Mouse (Mus musculus) CH12F3 (cell line): ENCODE measurements around the gene Clec18a.
"Not testable (repeated sequence)": the region's sequence is repeated elsewhere in the genome, so short reads cannot be mapped to it uniquely, and the experiment has no call there.

Experiments
- in situ Hi-C: fragments of 300-500 bp; cut with MboI; formaldehyde crosslinking; loops from 2 replicates; pipeline ENCODE4 v1.14.3; 2020; ENCODE audit warnings: low sequenced_read_pairs

Clec18a gene

DNA sequence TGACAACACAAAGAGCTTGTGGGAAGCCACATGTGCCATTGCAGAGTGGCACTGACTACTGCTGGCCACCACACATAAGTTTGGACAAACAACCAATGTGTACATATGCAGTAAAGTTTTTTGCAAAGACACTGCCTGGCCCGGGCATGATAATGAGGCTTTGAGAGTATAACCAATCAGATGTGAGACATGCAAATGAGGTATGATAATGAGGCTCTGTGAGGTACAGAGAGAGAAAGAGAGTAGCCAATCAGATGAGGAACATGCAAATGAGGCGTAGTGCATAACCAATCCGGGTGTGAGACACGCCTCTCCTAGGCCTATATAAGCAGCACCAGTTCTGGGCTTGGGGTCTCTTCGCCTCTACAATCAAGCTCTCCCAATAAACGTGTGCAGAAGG is at the start of gene Clec18a:
TSS of gene Clec18a (minus strand) at position 101 of the 400 bp plus-strand sequence.
- in situ Hi-C loops, result not testable (repeated sequence)

DNA sequence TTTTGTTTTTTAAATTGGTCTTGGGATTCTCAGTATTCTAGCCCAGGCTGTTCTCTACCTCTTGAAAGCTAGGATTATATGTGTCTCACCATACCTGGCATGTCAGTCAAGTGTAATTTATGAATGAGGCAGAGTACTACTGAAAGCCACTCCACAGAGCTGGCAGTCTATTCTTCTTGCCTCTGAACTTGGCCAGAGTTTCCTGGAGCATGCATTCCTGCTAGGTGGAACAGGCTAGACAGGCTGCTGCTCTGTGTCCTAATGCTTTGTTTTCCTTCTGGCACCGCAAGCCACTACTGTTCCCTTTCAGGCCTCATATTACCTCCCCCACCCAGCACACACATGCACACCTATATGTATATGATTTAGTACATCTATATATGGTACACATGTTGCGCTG is 38.5 kb upstream of the Clec18a start:
- in situ Hi-C loops, result no loop called here

DNA sequence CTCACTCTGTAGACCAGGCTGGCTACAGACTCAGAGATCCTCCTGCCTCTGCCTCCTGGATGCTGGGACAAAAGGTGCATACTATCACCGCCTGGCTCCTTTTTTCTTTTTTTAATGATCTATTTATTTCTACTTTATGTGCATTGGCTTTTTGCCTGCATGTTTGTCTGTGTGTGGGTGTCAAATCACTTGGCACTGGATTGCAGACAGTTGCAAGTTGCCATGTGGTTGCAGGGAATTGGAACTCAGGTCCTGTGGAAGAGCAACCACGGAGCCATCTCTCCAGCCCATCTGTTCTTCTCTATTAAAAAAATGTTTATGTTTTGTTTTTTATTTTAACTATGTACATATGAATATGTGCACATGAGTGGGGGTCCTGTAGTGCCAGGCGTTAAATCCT is 27.3 kb upstream of the Clec18a start:
- in situ Hi-C loops, result no loop called here

DNA sequence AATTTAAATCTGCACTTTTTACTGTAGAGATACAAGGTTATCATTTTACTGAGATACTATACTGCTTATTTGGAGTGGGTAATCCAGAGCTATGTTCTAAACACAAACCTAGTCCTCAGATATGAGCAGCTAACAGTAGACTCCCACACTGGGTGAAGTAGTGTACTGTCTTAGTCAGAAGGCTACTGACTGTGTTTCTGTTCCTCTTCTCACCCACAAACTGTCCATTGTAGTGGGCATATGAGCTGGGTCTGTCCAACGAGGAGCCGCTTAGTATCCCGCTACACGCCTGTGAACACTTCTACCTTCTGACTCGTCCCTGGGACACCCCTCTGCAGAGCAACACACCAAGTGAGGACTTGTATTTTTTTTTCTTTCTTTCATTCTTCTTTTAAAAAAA is 22.7 kb upstream of the Clec18a start:
- in situ Hi-C loops, result no loop called here

DNA sequence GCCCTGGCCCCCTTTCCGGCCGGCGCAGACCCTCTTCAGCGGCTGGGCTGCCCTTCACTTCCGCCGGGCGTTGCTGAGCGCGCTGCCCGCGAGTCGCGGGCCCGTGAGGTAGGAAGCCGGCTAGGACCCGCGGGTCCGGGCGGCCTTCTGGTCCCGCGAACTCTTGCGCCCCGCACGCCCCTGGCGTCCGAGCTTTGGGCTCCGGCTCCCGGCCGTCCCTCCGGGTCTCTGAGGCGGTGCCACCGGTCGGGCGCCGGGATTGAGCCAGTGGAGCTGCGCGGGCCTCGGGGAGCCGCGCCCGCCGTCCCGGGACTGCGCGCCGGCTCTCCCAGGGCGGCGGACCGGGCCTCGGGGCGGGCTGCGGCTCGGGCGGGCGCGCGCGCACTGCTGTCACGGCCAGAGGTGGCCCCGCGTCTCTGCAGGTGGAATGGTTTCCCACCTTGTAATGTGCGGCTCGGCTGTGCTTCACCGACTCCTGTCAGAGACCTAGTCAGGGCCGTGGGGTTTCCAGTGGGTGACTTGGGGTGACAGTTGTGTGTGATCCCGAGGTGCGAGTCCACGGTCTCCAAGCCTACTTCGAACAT is 2.6 kb upstream of the Clec18a start:
- in situ Hi-C loops, result not testable (repeated sequence)

DNA sequence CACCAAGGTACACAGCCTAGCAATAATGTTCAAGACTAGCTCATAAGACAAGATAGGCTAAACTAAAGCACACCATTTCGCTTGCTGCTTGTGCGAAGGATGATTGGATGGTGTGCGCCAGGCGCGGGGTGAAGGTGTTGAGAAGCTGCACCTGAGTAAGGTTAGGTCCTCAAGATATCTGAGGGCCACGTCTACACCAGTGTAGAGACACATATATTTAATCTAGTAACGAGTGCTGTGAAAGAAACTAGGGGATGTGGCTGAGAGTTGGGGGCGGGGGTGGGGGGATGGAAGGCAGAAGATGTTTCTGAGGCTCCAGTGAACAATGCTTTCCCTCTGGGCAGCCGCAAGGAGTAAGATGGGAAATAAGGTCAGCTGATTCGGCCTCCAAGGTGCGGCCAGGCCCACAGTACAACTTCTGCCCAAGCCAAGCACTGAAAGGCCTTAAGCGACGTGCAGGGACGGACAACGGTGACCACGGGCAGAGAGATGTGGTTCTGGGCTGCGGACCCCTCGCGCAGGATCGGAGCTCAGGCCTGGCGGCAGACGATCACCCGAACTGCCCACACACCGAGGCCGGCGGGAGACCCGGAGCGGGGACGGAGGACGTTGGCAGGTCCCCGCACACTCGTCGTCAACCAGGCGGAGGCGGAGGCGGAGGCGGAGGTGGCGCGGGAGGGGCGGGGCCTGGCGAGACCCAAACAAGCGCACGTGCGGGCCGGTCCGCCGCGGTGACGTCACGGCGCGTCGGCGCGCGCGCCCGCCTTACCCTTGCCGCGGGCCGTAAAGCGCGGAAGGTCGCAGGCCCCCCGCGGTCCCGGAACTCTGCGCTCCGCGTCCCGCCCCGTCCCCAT is 1.9 kb upstream of the Clec18a start, which contains the start of gene Pdpr:
TSS of gene Pdpr (plus strand) at position 766 of the 854 bp plus-strand sequence.
- in situ Hi-C loops, result no loop called here

DNA sequence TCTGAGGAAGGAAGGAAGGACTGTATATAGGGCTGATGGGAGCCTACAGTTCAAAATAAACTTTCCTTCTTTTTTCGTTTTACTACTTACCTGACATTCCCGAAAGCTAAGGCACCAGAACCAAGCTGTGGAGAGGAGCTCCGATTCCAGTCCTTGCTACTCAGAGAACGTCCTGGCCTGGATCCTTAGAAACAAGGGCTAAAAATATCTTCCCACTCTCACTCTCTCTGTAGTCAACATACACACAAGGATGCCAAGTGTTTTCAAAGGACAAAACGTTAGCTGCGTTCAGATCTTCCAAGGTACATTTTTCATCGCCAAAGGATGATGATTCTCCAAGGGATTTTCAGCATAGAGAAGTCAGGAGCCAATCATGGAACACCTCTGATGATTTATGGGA is 520 bp downstream of the Clec18a start:
- in situ Hi-C loops, result no loop called here

DNA sequence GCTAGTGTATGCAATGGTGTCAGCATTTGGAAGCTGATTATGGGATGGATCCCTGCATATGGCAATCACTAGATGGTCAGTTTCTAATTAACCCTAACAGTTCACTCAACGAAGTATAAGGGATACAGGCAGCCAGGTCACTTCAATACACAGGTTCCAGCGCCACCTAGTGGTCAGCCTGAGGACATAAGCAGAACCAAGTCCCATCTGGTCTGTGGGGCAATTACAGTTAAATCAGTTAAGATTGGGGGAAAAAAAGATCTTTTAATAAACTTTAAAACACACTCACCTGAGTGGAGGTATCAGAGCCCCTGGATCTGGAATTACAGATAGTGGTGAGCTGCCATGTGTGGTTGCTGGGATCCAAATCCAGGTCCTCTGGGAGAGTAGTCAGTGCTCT is 2.1 kb downstream of the Clec18a start:
- in situ Hi-C loops, result no loop called here

DNA sequence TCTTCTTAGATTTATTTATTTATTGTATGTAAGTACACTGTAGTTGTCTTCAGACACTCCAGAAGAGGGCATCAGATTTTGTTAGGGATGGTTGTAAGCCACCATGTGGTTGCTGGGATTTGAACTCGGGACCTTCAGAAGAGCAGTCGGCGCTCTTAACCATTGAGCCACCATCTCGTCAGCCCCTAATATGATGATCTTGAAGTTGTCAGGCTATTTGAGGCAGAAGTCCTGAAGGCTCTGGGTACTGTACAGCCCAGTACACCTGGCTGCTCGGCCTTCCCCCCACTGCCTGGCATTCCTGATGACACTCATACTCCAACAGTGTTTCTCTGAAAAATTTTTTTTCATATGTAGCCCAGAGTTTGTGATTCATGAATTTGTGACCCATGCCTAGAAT is 8.3 kb downstream of the Clec18a start:
- in situ Hi-C loops, result not testable (repeated sequence)

DNA sequence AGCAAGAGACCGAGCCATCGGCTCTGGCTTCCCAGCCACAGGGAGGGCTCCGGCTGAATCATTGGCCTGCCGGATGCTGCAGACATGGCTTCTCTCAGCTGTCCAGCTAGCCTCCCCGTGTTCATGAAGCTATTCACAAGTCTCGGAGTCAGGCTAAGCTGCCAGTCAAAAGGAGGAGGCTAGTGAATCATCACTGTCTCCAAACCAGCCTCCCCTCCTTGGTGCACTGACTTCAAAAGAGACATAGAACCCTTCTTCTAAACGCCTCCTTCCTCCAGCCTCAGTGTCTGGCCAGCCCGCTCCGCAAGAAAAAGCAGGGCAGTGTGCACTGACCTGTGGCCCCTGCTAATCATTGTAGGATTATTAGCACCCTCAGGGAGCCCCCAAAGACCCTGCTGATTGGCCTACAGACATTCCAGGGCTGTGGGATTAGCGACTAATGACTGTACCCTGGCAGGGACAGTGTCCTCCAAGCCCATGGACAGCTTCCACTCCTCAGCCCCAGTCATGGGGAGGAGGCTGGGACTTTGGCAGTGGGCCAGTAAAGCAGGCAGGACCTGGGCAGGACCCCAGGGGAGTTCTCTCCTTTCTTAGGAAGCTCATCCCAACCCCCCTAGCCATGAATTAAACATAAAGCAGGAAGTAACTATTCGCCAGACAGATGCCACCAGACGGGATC is 10.5 kb downstream of the Clec18a start:
- in situ Hi-C loops, result no loop called here

DNA sequence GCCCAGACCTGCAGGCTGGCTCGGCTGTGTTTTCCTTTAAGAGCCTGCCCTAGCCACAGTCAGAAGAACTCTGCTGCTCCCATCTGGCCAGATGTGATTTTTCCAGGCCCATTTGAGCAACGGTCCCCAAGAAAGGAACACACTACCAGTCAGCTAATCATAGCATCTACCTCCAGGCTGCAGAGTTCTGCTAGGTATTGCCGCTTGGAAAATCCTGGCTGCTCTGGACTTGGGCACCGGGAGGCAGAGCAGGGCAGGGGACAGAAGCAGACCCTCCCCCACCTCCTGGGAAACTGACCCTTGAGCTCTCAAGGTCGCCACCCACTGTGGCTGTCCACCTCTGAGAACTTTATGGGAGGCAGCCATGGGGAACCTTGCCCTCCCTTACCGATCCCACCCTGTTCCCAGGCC is 12.4 kb downstream of the Clec18a start:
- in situ Hi-C loops, result no loop called here

DNA sequence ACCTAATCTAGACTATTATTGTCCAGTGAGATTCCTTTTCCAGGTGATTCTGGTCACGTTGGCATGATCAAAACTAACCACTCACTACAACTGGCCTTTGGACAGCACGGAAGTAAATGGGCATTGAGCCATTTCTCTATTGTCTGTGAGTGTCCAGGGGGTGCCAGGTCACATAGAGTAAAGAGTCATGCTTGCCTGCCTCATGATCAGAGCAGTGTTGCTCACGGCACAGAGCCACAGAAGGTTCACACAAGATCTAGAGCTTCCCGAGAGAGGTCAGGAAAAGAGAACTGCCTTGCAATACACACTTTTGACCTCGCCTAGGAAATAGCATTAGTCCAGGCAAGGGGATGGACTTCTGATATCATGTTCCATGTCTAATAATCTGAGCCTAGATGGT is 12.8 kb downstream of the Clec18a start:
- in situ Hi-C loops, result no loop called here

DNA sequence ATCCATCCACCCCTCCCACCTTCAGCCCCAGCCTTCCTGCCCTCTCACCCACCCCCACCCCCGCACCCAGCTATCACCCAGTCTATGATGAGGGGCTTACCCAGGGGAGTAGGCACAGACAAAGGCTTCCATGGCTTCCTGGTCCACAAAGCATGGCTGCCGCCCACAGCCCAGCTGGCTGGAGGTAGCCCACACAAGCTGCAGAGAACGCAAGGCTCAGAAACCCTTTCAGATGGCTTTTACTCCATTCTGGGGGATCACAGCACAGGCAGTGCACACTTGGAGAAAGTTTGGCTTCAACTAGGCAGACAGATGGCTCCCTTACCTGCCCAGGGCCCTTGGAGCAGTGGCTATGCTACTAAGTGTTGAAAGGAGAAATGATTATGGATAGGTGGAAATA is 16.3 kb downstream of the Clec18a start:
- in situ Hi-C loops, result no loop called here

DNA sequence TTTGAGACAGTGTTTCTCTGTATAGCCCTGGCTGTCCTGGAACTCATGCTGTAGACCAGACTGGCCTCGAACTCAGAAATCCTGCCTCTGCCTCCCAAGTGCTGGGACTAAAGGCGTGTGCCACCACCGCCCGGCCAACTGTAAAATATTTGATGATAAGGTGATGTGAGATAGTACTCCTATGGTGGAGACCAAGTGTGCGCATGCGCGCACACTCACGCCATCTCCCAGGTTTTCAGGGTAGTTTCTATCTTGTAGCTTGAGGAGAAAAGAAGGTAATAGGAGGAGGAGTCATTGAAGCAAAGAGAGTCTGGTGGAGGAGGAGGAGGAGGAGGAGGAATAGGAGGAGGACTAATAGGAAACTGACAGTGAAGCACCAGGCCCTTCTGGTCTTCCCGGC is 23.6 kb downstream of the Clec18a start:
- in situ Hi-C loops, result not testable (repeated sequence)

DNA sequence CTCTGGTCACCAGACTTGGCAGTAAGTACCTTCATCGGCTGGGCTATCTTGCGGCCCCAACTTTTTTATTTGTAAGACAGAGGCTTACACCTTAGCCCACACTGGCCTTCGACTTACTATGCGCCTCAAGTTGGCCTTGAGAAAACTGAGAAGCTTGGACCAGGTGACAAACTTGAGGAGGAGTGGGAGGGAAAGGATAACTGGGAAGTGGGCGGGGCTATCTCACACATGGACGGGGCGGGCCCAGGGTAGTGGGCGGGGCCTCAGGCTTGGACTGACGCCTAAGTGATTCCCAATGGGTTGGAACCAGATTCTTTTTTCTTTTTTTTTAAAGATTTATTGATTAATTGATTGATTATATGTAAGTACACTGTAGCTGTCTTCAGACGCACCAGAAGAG is 24.8 kb downstream of the Clec18a start:
- in situ Hi-C loops, result no loop called here

DNA sequence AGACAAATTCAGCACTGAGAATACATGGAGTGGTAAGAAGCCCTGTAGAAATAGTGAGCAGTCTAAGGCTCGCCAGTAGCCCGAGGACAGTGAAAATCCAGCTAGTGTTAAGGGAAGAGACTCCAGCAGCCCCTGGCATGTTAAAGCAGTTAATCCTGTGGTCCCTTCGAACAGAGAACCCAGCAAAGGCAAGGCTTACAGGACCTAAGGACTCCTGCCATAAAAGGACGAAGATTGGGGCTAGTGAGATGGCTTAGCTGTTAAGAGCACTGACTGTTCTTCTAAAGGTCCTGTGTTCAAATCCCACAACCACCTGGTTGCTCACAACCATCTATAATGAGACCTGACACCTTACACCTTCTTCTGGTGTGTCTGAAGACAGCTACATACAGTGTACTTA is 25.9 kb downstream of the Clec18a start:
- in situ Hi-C loops, result no loop called here

DNA sequence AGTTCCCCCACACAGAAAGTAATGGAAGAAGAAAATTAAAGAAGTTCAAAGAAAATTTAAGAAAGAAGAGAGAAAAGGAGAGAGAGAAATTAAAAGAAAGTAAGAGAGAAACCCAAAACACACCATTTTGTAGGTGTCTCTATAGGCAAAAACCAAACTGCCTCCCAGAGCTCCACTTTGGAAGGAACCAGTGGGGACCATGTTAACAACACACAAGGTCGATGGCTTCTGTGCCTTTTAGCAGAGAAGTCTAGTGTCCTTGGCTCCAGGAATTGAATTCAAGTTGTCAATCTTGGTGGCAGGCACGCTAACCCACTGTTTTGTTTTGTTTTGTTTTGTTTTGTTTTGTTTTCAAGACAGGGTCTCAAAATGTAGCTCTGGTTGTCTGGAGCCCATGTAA is 29.3 kb downstream of the Clec18a start:
- in situ Hi-C loops, result no loop called here

DNA sequence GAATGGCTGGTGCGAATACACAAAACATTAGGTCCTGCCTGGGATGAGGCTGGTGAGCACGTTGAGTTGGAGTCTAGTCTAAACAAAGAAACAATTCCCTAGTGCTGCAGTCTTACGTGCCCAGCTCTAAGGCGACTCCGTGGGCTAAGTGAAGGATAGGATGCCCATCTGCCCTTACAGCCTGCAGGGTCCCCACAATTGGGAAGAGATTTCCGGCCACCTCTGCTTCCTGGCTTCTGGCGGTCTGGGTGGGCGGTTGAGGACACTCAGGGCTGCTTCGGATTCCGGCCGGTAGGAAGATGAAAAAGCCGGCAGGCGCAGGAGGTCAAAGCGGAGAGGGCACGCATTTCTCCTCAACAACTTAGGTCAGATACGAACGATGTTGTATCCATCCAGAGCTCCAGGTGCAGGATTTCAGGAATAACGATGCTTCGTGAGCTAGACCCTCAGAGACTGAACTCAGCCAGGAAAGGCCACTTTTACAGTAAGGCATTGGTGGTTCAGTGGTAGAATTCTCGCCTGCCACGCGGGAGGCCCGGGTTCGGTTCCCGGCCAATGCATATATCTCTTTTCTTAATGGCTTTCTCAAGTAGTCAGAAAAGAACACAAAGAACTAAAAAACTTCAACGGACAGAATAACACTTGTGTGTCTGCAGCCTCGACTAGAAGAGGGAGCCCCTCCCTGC is 30.0 kb downstream of the Clec18a start:
- in situ Hi-C loops, result no loop called here

DNA sequence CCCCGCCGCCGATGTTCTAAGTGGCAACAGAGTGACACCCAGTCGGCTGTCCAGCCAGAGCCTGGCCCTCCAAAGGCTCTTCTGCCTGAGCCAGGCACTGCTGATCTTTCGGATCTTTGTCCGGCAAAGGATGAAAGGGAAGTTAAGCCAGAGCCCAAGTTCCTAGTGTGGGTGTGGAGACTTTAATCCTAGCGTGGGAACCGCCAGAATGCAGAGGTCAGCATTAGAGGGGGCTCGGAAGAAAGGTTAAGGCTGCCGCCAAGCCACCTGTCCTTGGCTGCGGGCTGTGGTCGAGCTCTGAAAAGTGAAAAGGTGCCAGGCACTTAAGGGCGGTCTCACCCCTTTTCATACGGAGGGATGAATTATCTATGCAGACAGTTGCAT is 30.5 kb downstream of the Clec18a start:
- in situ Hi-C loops, result no loop called here

DNA sequence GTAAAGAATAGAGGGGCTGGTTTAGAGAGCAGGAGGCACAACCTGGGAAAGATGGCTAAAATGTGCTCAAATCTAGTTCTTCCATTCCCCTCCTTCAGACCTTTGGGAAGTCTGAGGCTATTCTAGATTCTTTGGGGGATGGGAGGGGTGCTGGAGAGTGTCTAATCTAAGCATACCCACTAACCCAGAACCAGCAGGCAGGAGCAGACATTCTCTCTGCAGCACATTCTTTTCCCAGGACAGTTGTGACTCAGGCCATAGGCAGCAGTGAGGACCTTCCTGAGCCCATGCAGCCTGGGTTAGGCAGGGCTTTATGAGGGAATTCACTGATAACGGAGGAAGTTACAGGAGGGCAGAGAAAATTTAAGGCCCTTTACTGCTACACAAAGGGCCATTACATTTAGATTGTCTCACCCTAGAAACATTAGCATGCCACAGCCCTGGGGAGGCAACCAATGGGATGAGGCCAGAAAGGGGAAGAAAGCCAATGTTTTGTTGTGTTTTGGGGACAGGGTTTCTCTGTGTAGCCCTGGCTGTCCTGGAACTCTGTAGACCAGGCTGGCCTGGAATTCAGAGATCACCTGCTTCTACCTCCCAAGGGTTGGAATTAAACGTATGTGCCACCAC is 33.2 kb downstream of the Clec18a start:
- in situ Hi-C loops, result no loop called here

DNA sequence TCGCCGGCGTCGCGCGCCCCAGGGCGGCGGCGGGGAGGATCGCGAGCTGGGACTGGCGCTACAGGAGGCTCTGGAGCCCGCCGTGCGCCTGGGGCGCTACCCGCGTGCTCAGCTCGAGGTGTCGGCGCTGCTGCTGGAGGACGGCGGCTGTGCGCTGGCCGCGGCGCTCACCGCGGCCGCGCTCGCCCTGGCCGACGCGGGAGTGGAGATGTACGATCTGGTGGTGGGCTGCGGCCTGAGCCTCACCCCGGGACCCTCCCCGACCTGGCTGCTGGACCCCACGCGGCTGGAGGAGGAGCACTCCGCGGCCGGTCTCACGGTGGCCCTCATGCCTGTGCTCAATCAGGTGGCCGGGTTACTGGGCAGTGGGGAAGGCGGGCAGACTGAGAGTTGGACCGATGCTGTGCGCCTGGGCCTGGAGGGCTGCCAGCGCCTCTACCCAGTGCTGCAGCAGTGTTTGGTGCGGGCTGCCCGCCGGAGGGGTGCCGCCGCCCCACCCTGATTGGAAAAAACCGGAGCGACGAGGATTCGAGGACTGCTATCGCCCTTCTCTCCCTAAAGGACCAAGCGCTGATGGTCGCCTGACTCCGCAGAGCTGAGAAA is 35.4 kb downstream of the Clec18a start:
- in situ Hi-C loops, result no loop called here
